Mouse (Mus musculus): ENCODE results near the gene Myo18a. TPM values are rescaled to one million over a fixed set of nuclear protein-coding genes. Genes with fewer than 3 reads are reported as not detected.

Gene Myo18a
- polyA plus RNA-seq, 1 experiment = 57.0 TPM

DNA sequence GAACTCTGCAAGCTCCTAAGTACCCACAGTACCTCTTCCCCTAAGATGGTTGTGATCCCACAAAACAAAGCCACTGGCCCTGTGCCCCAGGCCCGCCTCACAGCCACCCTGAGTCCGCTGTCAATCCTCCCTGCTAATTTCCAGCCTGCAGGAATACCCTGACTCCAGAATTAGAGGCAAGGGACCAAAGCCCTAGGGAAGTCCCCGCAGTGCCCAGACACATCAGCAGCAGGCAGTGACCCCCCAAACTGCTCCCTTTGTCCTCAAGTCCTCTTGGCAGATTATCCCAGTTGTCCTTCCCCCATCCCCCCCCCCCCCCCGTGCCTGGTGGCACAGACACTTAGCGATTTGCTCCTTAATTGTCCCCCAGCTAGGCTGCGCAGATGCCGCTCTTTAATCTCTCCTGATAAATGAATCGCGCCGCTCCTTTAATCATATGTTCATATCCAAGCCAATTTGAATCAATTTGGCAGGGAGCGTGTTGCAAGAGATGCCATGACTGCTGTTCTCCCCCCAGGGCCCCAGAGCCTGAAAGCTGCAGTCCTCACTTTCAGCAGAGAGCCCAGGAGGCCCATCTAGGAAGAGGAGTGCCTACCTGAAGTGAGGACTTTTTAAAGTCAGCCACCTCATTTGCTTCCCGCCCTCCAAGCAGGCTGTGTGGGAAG, 104.5 kb downstream of the Myo18a start:
- no peak for TF ChIP-seq MAX (IDR thresholded peaks at IDR 0.05)
- no peak for TF ChIP-seq CTCF (IDR thresholded peaks at IDR 0.05; ENCODE audit: control insufficient read depth, insufficient read depth, insufficient read length)
- no peak for TF ChIP-seq CEBPB (IDR thresholded peaks at IDR 0.05; ENCODE audit: low read depth)
- no peak for TF ChIP-seq USF1 (IDR thresholded peaks at IDR 0.05; ENCODE audit: low read depth)
- TF ChIP-seq MYOD1 (IDR thresholded peaks at IDR 0.05; ENCODE audit: control insufficient read depth, insufficient read length, low read depth) = no peak
- no peak for TF ChIP-seq FOSL1 (IDR thresholded peaks at IDR 0.05; ENCODE audit: insufficient read depth, low read length, poor library complexity, severe bottlenecking)
- no peak for TF ChIP-seq MYOG (IDR thresholded peaks at IDR 0.05; ENCODE audit: control insufficient read depth, extremely low read depth, insufficient read length)
- Histone ChIP-seq H3K79me3 (ENCODE audit: low read depth) (no peaks in the 10 kb centered on the region), H3K27me3 (ENCODE audit: control insufficient read depth, insufficient read depth, insufficient read length) (no peaks in the 10 kb centered on the region)

DNA sequence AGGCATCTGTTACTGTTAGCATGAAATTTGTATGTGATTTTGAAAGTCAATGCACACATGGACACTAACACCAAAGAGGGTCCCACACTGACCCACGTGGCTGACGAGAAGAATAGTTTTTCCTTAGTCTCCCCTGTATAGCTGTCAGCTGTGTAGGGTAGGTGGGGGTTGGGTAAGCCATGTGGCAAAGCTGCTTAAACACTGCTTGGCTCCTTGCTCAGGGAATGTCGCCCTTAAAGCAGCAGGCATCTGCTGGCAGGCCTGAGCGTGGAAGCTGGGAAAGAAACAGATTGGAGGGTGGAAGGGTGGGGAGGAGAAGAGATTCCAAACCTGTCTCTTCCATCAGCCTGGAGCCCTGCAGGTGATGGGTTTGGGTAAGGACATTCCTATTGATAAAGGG, 108.4 kb downstream of the Myo18a start:
- H3K27me3 ChIP-seq (ENCODE audit: control insufficient read depth, insufficient read depth, insufficient read length) = peaks cover 9% of the 10 kb centered on the region
- TF ChIP-seq MAX (IDR thresholded peaks at IDR 0.05) (no peak), MYOG (IDR thresholded peaks at IDR 0.05; ENCODE audit: control insufficient read depth, extremely low read depth, insufficient read length) (no peak), MYOD1 (IDR thresholded peaks at IDR 0.05; ENCODE audit: control insufficient read depth, insufficient read length, low read depth) (no peak), USF1 (IDR thresholded peaks at IDR 0.05; ENCODE audit: low read depth) (no peak), CTCF (IDR thresholded peaks at IDR 0.05; ENCODE audit: control insufficient read depth, insufficient read depth, insufficient read length) (no peak), CEBPB (IDR thresholded peaks at IDR 0.05; ENCODE audit: low read depth) (no peak), FOSL1 (IDR thresholded peaks at IDR 0.05; ENCODE audit: insufficient read depth, low read length, poor library complexity, severe bottlenecking) (no peak)

More for the DNA sequence above, 104.5 kb downstream of the Myo18a start:
- no peak overlapping the region for H3K4me3 ChIP-seq (ENCODE audit: insufficient read depth, poor library complexity, severe bottlenecking)
- peaks cover 6% of the 10 kb centered on the region for H3K36me3 ChIP-seq (ENCODE audit: control insufficient read depth, insufficient read depth)
- no peak overlapping the region for H3ac ChIP-seq (ENCODE audit: control insufficient read depth, insufficient read length, low read depth)
- no peaks in the 10 kb centered on the region for H3K79me2 ChIP-seq (ENCODE audit: control insufficient read depth, insufficient read depth)

GRCm38 (mm10) chr11:77872236-77872635, 109.2 kb downstream of the Myo18a start:
- H3K79me3 ChIP-seq (ENCODE audit: low read depth) = no peaks in the 10 kb centered on the region

More for the DNA sequence above, 108.4 kb downstream of the Myo18a start:
- no peaks in the 10 kb centered on the region for H3K79me2 ChIP-seq (ENCODE audit: control insufficient read depth, insufficient read depth)
- H3ac ChIP-seq (ENCODE audit: control insufficient read depth, insufficient read length, low read depth) = no peak overlapping the region
- no peaks in the 10 kb centered on the region for H3K79me3 ChIP-seq (ENCODE audit: low read depth)
- H3K4me3 ChIP-seq (ENCODE audit: insufficient read depth, poor library complexity, severe bottlenecking) = no peak overlapping the region
- no peaks in the 10 kb centered on the region for H3K36me3 ChIP-seq (ENCODE audit: control insufficient read depth, insufficient read depth)

DNA sequence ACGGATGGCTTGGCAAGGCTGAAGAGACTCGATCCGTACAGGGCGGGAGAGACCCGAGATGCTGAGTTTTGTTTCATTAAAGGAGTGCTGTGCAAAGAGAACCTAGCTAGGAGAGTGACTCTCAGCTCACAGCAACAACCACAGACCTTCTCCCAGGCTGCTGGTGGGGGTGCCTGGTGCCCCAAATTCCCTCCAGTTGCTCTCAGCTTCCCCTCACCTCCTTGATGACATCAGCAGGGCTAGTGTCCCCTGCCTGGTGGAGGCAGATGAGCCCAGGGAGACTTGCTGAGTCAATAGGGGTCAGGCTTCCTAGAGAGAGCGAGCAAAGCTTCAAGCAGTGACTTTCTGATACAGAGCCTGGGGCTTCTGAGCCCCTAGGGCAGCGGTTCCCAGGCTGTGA, 109.6 kb downstream of the Myo18a start:
- Histone ChIP-seq H3K27me3 (ENCODE audit: control insufficient read depth, insufficient read depth, insufficient read length) (peaks cover 12% of the 10 kb centered on the region), H3K36me3 (ENCODE audit: control insufficient read depth, insufficient read depth) (no peaks in the 10 kb centered on the region), H3ac (ENCODE audit: control insufficient read depth, insufficient read length, low read depth) (no peak overlapping the region), H3K79me2 (ENCODE audit: control insufficient read depth, insufficient read depth) (no peaks in the 10 kb centered on the region), H3K79me3 (ENCODE audit: low read depth) (no peaks in the 10 kb centered on the region), H3K4me3 (ENCODE audit: insufficient read depth, poor library complexity, severe bottlenecking) (no peak overlapping the region)
- TF ChIP-seq MYOD1 (IDR thresholded peaks at IDR 0.05; ENCODE audit: control insufficient read depth, insufficient read length, low read depth) (no peak), FOSL1 (IDR thresholded peaks at IDR 0.05; ENCODE audit: insufficient read depth, low read length, poor library complexity, severe bottlenecking) (no peak), USF1 (IDR thresholded peaks at IDR 0.05; ENCODE audit: low read depth) (no peak), CTCF (IDR thresholded peaks at IDR 0.05; ENCODE audit: control insufficient read depth, insufficient read depth, insufficient read length) (no peak), MAX (IDR thresholded peaks at IDR 0.05) (no peak), MYOG (IDR thresholded peaks at IDR 0.05; ENCODE audit: control insufficient read depth, extremely low read depth, insufficient read length) (no peak), CEBPB (IDR thresholded peaks at IDR 0.05; ENCODE audit: low read depth) (no peak)

More at GRCm38 (mm10) chr11:77872236-77872635, 109.2 kb downstream of the Myo18a start:
- no peak for TF ChIP-seq CEBPB (IDR thresholded peaks at IDR 0.05; ENCODE audit: low read depth)
- TF ChIP-seq USF1 (IDR thresholded peaks at IDR 0.05; ENCODE audit: low read depth) = no peak
- TF ChIP-seq MAX (IDR thresholded peaks at IDR 0.05) = no peak
- TF ChIP-seq MYOG (IDR thresholded peaks at IDR 0.05; ENCODE audit: control insufficient read depth, extremely low read depth, insufficient read length) = no peak
- no peak for TF ChIP-seq MYOD1 (IDR thresholded peaks at IDR 0.05; ENCODE audit: control insufficient read depth, insufficient read length, low read depth)
- TF ChIP-seq CTCF (IDR thresholded peaks at IDR 0.05; ENCODE audit: control insufficient read depth, insufficient read depth, insufficient read length) = no peak
- no peak for TF ChIP-seq FOSL1 (IDR thresholded peaks at IDR 0.05; ENCODE audit: insufficient read depth, low read length, poor library complexity, severe bottlenecking)
- Histone ChIP-seq H3K27me3 (ENCODE audit: control insufficient read depth, insufficient read depth, insufficient read length) (peaks cover 12% of the 10 kb centered on the region), H3ac (ENCODE audit: control insufficient read depth, insufficient read length, low read depth) (no peak overlapping the region), H3K36me3 (ENCODE audit: control insufficient read depth, insufficient read depth) (no peaks in the 10 kb centered on the region), H3K4me3 (ENCODE audit: insufficient read depth, poor library complexity, severe bottlenecking) (no peak overlapping the region), H3K79me2 (ENCODE audit: control insufficient read depth, insufficient read depth) (no peaks in the 10 kb centered on the region)

GRCm38 (mm10) chr11:77873116-77873515, 110.1 kb downstream of the Myo18a start:
- TF ChIP-seq MYOD1 (IDR thresholded peaks at IDR 0.05; ENCODE audit: control insufficient read depth, insufficient read length, low read depth) (no peak), CTCF (IDR thresholded peaks at IDR 0.05; ENCODE audit: control insufficient read depth, insufficient read depth, insufficient read length) (no peak), CEBPB (IDR thresholded peaks at IDR 0.05; ENCODE audit: low read depth) (no peak), USF1 (IDR thresholded peaks at IDR 0.05; ENCODE audit: low read depth) (no peak), FOSL1 (IDR thresholded peaks at IDR 0.05; ENCODE audit: insufficient read depth, low read length, poor library complexity, severe bottlenecking) (no peak), MYOG (IDR thresholded peaks at IDR 0.05; ENCODE audit: control insufficient read depth, extremely low read depth, insufficient read length) (no peak), MAX (IDR thresholded peaks at IDR 0.05) (no peak)
- no peak overlapping the region for H3ac ChIP-seq (ENCODE audit: control insufficient read depth, insufficient read length, low read depth)
- H3K27me3 ChIP-seq (ENCODE audit: control insufficient read depth, insufficient read depth, insufficient read length) = peaks cover 15% of the 10 kb centered on the region
- H3K36me3 ChIP-seq (ENCODE audit: control insufficient read depth, insufficient read depth) = no peaks in the 10 kb centered on the region
- no peaks in the 10 kb centered on the region for H3K79me3 ChIP-seq (ENCODE audit: low read depth)
- H3K4me3 ChIP-seq (ENCODE audit: insufficient read depth, poor library complexity, severe bottlenecking) = no peak overlapping the region
- no peaks in the 10 kb centered on the region for H3K79me2 ChIP-seq (ENCODE audit: control insufficient read depth, insufficient read depth)
